Mouse (Mus musculus) brain, embryonic 18.5 days (tissue): ENCODE measurements around the gene Kctd2.
A peak's percentile ranks its signal among the peaks of the same experiment; 100 is the strongest.

Experiments
- DNase-seq: peaks from one replicate; pipeline ENCODE4 v3.0.0-alpha.2; 2012; ENCODE audit warnings: low read depth, low spot score

Kctd2 gene

GRCm38 (mm10) chr11:115400630-115401391 is 19.1 kb upstream of the Kctd2 start:
- DNase-seq = no peak

- peak; percentile 66 for DNase-seq
These were observed 16.4 kb upstream of the Kctd2 start, which contains the start of gene Mrpl58 for GRCm38 (mm10) chr11:115403338-115404124. Gene Mrpl58 (plus strand): TSS chr11:115403752.

- DNase-seq = no peak
These were observed 14.2 kb upstream of the Kctd2 start for GRCm38 (mm10) chr11:115405723-115406122.

DNA sequence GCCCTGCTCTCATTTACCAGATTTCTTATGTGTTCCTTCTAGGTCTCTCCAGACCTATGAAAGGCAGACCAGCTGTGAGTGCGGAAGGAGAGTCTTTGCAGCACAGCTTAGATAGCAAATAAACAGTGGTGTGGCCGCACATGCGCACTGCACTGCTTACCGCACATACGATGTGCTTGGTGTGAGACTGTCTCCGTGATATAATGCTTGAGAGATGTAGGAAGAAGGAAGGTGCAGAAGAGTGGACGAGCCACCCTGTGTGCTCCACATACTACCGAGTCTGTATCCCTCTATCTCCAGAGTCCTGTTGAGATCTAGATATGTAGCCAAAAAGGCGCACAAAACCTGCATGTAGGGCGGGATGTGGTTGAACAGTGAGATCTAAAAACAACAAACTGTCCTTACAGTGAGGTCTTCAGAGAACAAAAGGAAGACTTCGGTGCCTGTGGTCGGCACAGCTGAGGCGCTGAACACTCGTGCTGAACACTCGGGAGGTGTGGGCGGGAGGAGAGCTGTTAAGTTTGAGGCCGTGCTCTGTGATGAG is 13.0 kb upstream of the Kctd2 start:
- no peak for DNase-seq

DNA sequence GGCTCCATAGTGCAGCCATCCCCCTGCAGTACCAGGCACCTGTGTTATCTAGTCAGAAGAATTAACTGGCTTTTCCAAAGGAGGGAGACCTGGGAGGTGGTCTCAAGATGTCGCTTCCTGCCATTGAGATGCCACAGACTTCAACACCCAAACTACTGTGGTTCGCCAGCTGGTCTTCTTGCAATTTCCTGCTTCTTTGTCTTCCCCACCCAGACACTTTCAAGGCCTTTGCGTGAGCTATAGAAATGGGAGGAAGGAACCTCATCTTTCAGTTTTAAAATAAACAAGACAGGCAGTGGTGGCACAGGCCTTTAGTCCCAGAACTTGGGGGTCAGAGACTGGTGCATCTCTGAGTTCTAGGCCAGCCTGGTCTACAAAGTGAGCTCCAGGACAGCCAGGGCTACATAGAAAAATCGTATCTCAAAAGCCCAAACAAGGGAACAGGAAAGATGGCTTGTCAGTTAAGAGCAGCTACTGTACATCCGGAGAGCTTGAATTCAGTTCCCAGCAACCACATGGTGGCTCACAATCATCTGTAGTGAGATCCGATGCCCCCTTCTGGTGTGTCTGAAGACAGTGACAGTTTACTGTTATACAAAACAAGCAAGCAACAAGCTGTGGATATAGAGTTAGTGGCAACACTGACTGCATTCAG is 11.5 kb upstream of the Kctd2 start:
- DNase-seq = no peak

- no peak for DNase-seq
These were observed 10.4 kb upstream of the Kctd2 start for GRCm38 (mm10) chr11:115409556-115409955.

GRCm38 (mm10) chr11:115420336-115421190 is 635 bp downstream of the Kctd2 start:
- no peak for DNase-seq

DNA sequence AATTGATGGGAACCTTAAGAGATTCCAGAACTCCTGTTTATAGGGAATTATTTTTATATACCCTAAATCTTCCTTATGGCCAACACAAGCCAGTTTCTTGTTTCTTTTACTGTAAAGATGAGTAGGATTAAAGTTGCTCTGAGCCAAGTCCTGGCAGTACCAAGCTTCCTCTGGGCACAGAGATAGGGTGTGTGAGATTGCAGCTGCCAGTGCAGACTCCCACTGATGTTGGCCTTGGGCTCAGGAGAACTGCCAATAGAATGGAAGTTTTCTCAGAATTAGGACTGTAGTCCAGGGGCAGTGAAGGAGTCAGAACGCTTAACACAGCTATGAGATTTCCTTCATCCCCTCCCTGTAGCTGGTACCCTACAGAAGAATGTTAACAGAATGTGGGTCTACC is 1.4 kb downstream of the Kctd2 start:
- no peak for DNase-seq

DNA sequence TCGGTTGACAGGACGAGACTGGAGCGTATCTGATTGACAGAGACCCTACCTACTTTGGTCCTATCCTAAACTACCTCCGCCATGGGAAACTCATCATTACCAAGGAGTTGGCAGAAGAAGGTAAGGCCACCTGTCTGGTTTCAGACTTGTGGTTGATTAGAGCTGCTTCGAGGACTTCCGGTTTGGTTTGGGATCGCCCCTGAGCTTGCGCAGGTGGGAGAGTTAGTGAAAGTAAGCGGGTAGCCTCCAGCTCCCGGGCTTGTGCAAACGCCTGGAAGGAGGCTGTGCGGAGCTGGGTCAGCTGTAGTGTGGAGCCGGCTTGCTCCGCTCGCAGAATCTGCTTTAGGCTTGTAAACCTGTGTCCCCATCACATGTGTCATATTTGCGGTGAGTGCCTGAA is 2.0 kb downstream of the Kctd2 start:
- no peak for DNase-seq

DNA sequence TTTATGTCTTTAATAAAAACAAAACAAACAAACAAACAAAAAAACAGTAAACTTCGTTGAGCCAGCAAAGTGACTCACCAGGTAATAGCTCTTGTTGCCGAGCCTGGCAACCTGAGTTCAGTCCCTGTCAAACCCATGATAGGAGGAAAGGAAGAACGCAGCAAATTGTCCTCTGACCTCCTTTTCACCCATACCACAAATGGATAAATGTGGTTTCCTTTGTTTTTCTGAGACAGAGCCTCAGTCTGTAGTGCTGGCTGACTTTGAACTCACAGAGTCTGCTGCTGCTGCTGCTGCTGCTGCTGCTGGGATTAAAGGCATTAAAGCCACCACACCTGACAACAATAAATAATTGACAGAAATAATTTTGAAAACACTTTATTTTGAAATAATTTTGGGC is 3.2 kb downstream of the Kctd2 start:
- no peak for DNase-seq

DNA sequence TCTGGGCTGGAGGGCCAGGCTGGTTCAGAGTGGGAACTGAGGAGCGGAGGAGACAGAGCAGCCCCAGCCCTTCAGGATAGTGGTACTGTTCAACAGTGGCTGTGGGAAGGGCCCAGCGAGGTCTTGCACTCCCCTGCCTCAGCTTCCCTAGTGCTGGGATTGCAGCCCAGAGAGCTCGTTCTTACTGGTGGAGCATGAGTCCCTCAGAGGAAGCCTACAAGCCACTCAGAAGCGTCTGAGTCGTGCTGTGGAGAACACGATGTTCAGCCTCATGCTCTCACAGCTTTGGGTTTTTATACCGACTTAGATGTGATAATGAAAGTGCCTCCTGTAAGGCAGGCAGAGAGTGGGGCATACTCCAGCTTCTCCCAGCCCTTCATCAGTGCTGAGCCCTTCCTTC is 4.7 kb downstream of the Kctd2 start:
- no peak for DNase-seq

DNA sequence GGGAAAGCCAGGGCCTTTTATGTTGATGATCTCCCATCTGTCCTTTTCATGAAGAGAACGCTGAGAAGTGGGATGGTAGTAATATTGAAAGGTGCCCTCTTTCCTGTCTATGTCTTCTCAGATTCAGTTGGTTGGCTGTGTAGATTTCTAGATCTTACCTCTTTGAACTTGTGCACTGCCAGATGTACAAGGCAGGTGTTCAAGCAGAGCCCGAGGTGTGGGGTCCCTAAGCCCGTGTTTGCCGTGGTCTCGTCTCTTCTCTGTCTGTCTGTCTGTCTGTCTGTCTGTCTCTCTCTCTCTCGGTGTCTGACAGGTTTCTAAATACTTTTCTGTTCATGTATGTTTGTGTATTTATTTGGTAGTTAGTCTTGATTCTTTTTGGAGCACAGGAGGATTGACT is 5.7 kb downstream of the Kctd2 start:
- no peak for DNase-seq

DNA sequence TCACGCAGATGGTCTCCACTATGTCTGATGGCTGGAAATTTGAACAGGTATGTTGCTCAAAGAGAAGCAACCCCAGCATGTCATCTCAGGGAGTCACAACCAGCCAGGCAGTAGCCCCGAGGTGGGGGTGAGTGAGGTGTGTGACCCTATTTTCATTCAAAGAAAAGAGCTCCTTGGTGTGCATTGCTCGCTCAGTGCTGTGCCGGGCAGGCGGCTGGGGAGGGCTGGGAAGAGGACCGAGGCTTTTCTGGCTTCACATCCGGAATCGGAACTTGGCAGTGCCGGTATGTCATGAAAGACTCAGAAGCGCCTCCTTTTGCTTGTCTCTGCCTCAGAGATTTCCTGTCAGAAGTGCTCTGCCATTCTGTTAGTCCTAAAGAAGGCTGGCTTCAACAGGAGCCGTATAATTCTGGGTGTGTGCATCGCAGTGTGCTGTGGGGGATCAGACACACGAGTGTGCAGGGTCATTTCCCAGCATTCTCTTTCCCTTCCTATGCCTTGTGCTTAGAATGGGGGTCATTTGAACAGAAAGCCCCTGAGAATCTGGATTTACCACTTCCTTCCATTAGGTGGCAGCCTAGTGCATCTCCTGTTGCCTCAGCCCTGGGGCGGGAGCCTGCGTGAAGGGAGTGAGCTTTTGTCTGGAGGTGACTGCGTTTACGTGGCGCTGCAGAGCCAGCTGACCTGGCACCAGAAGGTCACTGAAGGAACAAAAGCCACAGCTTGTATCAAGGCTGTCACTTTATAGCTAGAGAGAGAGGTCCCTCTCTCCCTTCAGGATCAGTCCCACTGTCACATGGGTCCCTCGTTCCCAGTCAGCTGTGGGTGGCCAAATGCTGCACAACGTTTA is 7.8 kb downstream of the Kctd2 start:
- DNase-seq = peak; percentile 69

DNA sequence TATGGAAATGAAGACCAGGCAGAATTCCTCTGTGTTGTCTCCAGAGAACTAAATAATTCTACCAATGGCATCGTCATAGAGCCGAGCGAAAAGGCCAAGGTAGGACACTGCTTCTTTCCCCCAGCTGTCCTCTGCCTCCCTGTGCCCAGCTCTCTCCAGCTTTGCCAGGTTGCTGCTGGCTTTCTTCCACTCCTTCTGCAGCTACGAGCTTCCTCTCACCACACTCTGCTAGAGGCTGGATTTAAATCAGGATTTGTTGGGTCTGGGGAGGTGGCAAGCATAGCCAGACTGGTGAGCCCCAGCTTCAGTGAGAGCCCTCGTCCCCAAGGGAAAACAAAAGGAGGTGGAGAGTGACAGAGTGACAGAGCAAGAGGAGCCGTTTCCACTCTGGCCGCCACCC is 9.4 kb downstream of the Kctd2 start:
- no peak for DNase-seq

GRCm38 (mm10) chr11:115430561-115430960 is 10.6 kb downstream of the Kctd2 start:
- no peak for DNase-seq

DNA sequence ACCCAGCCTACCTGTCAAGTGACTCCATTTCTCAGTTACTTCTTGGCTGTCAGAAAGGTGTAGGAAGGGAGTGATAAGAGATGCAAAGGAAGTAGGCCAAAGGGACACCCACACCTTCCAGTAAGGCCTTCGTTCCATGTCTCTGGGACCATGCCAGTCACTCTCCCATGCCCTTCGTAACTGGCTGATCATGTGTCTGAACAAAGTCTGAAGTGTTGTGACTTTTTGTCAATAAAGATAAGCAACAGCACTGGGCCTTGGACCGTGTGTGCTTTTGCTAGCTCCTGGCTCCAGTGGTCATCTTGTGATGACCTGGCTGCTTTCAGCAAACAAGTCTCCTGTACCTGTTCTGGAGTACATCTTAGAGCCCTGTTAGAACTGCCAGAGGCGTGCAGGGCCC is 12.9 kb downstream of the Kctd2 start:
- no peak for DNase-seq

GRCm38 (mm10) chr11:115433342-115433741 is 13.4 kb downstream of the Kctd2 start:
- DNase-seq = no peak

- no peak for DNase-seq
These were observed 15.8 kb downstream of the Kctd2 start for GRCm38 (mm10) chr11:115435596-115436337.

DNA sequence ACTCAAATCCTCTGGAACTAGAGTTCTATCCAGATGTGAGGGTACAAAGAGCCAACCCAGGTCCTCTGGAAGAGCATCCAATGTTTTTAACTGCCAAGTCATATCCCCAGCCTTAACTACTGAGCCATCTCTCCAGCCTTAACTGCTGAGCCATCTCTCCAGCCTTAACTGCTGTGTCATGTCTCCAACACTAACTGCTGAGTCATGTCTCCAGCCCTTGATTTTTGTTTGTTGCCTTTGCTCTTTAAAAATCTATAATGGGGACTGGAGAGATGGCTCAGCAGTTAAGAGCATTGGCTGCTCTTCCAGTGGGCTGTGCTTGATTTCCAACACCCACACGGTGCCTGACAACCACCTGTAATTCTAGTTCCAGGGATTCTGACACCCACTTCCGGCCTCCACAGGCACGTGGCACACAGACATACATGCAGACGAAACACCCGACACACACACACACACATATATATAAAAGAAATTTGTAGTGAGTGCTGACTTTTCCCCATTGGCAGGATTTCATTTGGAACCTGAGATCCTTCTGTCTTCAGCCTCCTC is 17.7 kb downstream of the Kctd2 start:
- no peak for DNase-seq
